Mouse (Mus musculus): ENCODE measurements around the gene Hgd. TPM values are rescaled to one million over a fixed set of nuclear protein-coding genes. Genes with fewer than 3 reads are reported as not detected.

Hgd gene
- polyA plus RNA-seq, 1 experiment from 2014 or later, result 0.28 TPM

DNA sequence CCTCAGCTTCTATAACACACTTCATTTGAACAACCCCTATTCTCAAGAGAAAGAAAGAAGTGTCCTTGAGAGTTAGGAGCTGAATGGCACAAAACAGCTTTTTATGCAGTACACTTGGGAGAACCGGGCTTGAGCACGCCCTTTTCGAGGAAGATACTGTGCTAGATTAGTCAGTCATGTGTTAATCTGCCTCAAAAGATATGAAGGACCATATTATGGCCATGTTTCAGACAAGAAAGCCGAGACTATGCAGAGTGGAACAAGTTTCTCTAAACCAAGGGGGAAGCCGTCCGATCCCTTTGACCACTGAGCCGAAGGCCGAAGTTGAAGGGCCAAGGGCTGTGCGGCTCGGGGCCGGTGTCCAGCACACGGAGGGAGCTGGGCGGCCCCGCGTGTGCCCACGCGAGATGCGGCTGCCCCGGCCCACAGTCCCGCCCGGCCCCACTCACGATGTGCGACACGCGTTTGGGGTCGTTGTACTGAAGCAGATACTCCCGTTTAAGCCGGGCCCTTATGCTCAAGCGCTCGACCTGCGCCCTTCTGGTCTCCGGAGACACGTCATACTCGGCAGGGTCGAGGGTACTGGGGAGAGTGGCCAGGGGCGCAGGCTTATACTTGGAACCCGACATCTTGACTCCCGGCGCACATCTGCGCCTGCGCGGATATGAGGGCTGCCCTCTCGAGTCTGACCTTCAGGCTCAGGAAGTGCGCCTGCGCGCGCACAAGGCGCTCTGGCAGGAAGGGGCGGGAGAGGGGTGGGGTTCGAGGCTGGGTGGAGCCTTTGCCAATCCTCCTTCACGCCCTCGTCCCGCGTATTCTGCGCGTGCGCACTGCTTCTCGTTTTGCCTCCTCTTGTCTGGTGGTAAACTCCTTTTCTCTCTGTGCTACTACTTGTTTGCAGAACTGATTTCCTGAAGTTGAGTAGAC is 74.0 kb downstream of the Hgd start, which contains the start of gene Ndufb4:
Gene Ndufb4 (minus strand): TSS at position 723 of the 927 bp plus-strand sequence.
- H3K27me3 ChIP-seq (ENCODE audit: control insufficient read depth, insufficient read depth, low read length), result no peaks in the 10 kb centered on the region
- no peaks in the 10 kb centered on the region for H3K36me3 ChIP-seq (ENCODE audit: control insufficient read depth, insufficient read depth, low read length)
- H3K4me2 ChIP-seq (ENCODE audit: low read depth, low read length, severe bottlenecking), result peak within 1 kb of the TSS; percentile 61
- H3K4me1 ChIP-seq (replicated peaks; ENCODE audit: control insufficient read depth, insufficient read depth, low read length), result 0 out of 2 replicates have a peak, but pooled peaks cover 2% of the 10 kb centered on the region
- WGBS, result under 1% methylated on average over 49 of the region's 58 CpGs
- peak within 1 kb of the TSS; percentile 70 for H3K4me3 ChIP-seq (ENCODE audit: low read depth, low read length)
- DNase-seq (ENCODE audit: low spot score), result peak; percentile 99
- H3K9ac ChIP-seq (ENCODE audit: low read length), result peak within 1 kb of the TSS; percentile 92
- no peaks in the 10 kb centered on the region for H3K9me3 ChIP-seq (ENCODE audit: control insufficient read depth, low read length)
- H3K27ac ChIP-seq (ENCODE audit: low read depth, low read length), result peak within 1 kb of the TSS; percentile 60; the same call in 1 of the 2 replicates
- peak; percentile 95 for ATAC-seq (replicated peaks; ENCODE audit: low FRiP score)

DNA sequence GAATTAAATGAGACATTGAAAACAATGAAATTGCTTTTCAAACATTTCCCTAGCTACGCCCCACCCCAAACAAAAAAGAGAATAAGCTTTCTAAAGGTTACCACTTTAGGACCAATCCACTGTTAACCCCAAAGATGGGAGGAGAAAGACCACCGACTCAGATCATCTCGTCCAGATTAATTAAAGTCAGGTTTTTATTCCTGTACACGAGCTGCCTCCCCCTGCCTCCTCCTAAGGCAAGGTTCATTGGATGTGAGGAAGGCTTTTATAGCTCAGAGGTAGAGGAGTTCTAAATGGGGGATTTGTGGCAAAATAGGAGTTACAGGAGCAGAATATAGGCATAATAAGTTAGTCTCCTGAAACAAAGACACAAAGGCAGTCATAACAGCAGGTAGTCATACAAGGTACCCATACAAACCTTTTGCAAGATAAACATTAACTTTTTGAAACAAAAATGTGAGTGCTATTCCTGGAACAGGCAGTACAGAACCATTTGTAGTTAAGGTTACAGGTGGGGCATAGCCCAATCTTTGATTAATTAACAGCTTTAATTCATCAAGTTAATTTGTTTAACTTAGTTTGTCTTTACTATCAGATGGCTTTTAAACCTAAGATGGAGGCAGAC is 75.0 kb downstream of the Hgd start:
- H3K36me3 ChIP-seq (ENCODE audit: control insufficient read depth, insufficient read depth, low read length), result no peaks in the 10 kb centered on the region
- 0 out of 2 replicates have a peak, but pooled peaks cover 2% of the 10 kb centered on the region for H3K4me1 ChIP-seq (replicated peaks; ENCODE audit: control insufficient read depth, insufficient read depth, low read length)
- H3K27me3 ChIP-seq (ENCODE audit: control insufficient read depth, insufficient read depth, low read length), result no peaks in the 10 kb centered on the region
- 66% methylated on average over 4 of the region's 4 CpGs for WGBS
- no peak overlapping the region for H3K9ac ChIP-seq (ENCODE audit: low read length)
- ATAC-seq (replicated peaks; ENCODE audit: low FRiP score), result peak; percentile 11; the same call in 1 of the 2 replicates
- DNase-seq (ENCODE audit: low spot score), result no peak
- no peak overlapping the region for H3K27ac ChIP-seq (ENCODE audit: low read depth, low read length)
- 0 out of 2 replicates have a peak overlapping the region, but pooled peaks have one; percentile 44 for H3K4me2 ChIP-seq (ENCODE audit: low read depth, low read length, severe bottlenecking)
- H3K4me3 ChIP-seq (ENCODE audit: low read depth, low read length), result no peak overlapping the region
- H3K9me3 ChIP-seq (ENCODE audit: control insufficient read depth, low read length), result no peaks in the 10 kb centered on the region

DNA sequence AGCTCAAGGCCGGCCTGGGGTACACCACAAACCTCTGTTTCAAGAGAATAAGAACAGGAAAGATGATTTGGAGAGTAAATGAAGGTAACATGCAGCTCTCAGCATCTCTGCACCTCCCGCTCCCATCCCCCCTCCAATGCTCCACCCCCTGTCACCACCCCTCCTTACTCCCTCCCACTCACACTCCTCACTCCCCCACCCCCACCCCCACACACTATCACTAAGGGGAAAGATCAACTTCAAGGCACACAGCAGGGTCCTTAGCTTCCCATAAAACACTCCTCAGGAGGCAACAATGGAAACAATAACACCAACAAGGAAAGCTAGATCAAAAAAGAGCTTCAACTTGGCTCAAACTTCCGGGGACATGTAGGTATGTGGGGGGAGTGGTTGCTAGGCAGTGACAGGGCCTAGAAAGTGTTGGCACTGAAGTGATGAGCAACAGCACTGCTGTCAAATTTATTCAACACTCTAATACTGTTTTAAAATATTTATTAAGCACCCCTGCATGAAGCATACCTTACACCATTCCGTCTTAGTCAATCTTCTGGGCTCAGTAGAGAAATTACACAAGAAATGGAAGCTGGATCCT is 75.9 kb downstream of the Hgd start:
- WGBS, result 14% methylated on average over 4 of the region's 4 CpGs
- H3K27ac ChIP-seq (ENCODE audit: low read depth, low read length), result no peak overlapping the region

DNA sequence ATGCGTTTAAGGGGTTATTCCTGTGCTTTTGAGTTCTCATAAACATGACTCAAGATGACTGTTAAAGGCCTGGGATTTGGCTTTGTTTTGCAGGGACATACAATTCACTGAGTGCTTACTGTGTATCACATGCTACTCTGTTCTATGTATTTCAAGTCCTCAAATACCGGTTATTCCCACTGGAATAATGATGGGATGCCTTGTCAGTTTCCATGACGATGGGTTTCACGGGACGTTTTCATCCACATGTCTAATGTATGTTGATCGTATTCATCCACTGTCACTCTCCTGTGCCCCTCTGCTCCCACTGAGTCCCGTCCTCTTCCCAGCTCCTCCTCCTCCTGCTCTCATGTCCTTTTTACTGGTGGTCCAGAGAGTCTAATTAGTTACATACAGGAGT is 76.8 kb downstream of the Hgd start:
- Histone ChIP-seq H3K9me3 (ENCODE audit: control insufficient read depth, low read length) (no peaks in the 10 kb centered on the region), H3K36me3 (ENCODE audit: control insufficient read depth, insufficient read depth, low read length) (no peaks in the 10 kb centered on the region), H3K27me3 (ENCODE audit: control insufficient read depth, insufficient read depth, low read length) (no peaks in the 10 kb centered on the region), H3K4me3 (ENCODE audit: low read depth, low read length) (no peak overlapping the region), H3K27ac (ENCODE audit: low read depth, low read length) (no peak overlapping the region), H3K9ac (ENCODE audit: low read length) (no peak overlapping the region), H3K4me1 (replicated peaks; ENCODE audit: control insufficient read depth, insufficient read depth, low read length) (0 out of 2 replicates have a peak, but pooled peaks cover 2% of the 10 kb centered on the region), H3K4me2 (ENCODE audit: low read depth, low read length, severe bottlenecking) (no peak overlapping the region)
- 64% methylated on average over 7 of the region's 7 CpGs for WGBS
- DNase-seq (ENCODE audit: low spot score), result no peak
- ATAC-seq (replicated peaks; ENCODE audit: low FRiP score), result no peak

More for the DNA sequence above, 75.9 kb downstream of the Hgd start:
- Histone ChIP-seq H3K4me1 (replicated peaks; ENCODE audit: control insufficient read depth, insufficient read depth, low read length) (0 out of 2 replicates have a peak, but pooled peaks cover 2% of the 10 kb centered on the region), H3K9me3 (ENCODE audit: control insufficient read depth, low read length) (no peaks in the 10 kb centered on the region), H3K27me3 (ENCODE audit: control insufficient read depth, insufficient read depth, low read length) (no peaks in the 10 kb centered on the region), H3K4me2 (ENCODE audit: low read depth, low read length, severe bottlenecking) (no peak overlapping the region), H3K36me3 (ENCODE audit: control insufficient read depth, insufficient read depth, low read length) (no peaks in the 10 kb centered on the region), H3K9ac (ENCODE audit: low read length) (no peak overlapping the region), H3K4me3 (ENCODE audit: low read depth, low read length) (no peak overlapping the region)
- DNase-seq (ENCODE audit: low spot score) (no peak), ATAC-seq (replicated peaks; ENCODE audit: low FRiP score) (no peak)

DNA sequence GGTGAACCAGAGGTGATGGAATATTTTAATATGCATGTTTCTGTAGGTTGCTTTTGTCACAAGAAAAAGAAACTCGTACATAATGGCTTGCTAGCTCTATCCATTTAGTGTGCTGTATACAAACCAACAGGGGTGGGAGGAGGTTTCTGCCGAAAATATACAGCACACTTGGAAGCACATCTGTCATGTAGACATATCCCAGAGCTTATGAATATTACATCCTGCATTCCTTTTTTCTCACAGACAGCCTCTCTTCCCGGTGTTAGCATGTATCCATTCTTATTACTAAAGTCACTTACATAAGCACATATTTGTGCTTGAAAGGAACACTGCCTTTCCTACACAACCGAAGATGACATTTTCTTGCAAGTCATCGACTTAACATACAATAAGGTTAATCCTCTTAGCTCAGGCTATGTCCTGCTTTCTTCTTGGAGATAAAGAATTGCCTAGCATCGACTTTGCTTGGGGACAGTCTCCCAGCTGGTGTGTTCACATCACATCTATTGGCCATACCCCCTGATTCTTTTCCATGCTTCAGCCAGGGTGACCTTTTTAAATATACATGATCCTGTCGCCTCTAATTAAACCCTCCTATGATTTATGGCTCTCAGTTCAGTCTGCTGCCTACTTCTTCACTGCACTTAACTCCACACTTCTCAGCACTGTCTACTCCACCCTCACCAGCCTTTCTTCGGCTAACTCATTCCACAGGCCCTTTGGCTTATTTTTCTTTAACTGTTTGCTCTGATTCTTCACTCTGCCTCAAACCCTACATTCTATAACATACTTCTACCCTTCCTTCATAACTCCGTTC is 83.9 kb downstream of the Hgd start:
- H3K4me2 ChIP-seq (ENCODE audit: low read depth, low read length, severe bottlenecking), result no peak overlapping the region
- no peak overlapping the region for H3K4me3 ChIP-seq (ENCODE audit: low read depth, low read length)
- DNase-seq (ENCODE audit: low spot score) (no peak), ATAC-seq (replicated peaks; ENCODE audit: low FRiP score) (no peak)
- H3K9me3 ChIP-seq (ENCODE audit: control insufficient read depth, low read length), result no peaks in the 10 kb centered on the region
- no peaks in the 10 kb centered on the region for H3K4me1 ChIP-seq (replicated peaks; ENCODE audit: control insufficient read depth, insufficient read depth, low read length)
- H3K9ac ChIP-seq (ENCODE audit: low read length), result no peak overlapping the region
- H3K36me3 ChIP-seq (ENCODE audit: control insufficient read depth, insufficient read depth, low read length), result no peaks in the 10 kb centered on the region
- H3K27ac ChIP-seq (ENCODE audit: low read depth, low read length), result no peak overlapping the region
- no peaks in the 10 kb centered on the region for H3K27me3 ChIP-seq (ENCODE audit: control insufficient read depth, insufficient read depth, low read length)
- 73% methylated on average over 9 of the region's 9 CpGs for WGBS

DNA sequence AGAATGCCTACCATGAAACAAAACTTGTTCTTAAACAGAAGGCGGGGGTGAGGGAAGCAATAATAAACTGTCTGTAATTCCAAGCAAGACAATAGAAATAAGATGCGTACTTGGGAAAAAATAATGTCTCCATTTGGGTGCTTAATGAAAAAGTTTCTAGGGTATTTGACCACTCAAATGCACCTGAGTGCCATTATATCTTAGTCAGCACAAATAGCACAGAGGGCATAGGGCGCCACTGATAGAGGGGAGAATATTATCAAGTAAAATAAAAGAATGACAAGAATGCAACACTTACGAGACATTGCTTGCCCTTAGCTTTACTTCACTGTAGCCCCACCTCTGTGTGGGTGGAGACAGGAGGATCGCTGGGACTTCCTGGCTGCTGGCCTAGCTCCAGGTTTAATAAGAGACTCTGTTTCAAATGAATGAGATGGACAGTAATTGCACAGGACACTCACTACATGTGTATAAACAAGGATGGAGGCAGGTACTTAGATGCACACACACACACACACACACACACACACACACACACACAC is 85.5 kb downstream of the Hgd start:
- DNase-seq (ENCODE audit: low spot score) (no peak), ATAC-seq (replicated peaks; ENCODE audit: low FRiP score) (no peak)
- Histone ChIP-seq H3K27me3 (ENCODE audit: control insufficient read depth, insufficient read depth, low read length) (no peaks in the 10 kb centered on the region), H3K27ac (ENCODE audit: low read depth, low read length) (no peak overlapping the region), H3K36me3 (ENCODE audit: control insufficient read depth, insufficient read depth, low read length) (no peaks in the 10 kb centered on the region), H3K9ac (ENCODE audit: low read length) (no peak overlapping the region), H3K4me2 (ENCODE audit: low read depth, low read length, severe bottlenecking) (no peak overlapping the region), H3K9me3 (ENCODE audit: control insufficient read depth, low read length) (no peaks in the 10 kb centered on the region), H3K4me1 (replicated peaks; ENCODE audit: control insufficient read depth, insufficient read depth, low read length) (no peaks in the 10 kb centered on the region), H3K4me3 (ENCODE audit: low read depth, low read length) (no peak overlapping the region)
- WGBS, result 73% methylated on average over 5 of the region's 5 CpGs

DNA sequence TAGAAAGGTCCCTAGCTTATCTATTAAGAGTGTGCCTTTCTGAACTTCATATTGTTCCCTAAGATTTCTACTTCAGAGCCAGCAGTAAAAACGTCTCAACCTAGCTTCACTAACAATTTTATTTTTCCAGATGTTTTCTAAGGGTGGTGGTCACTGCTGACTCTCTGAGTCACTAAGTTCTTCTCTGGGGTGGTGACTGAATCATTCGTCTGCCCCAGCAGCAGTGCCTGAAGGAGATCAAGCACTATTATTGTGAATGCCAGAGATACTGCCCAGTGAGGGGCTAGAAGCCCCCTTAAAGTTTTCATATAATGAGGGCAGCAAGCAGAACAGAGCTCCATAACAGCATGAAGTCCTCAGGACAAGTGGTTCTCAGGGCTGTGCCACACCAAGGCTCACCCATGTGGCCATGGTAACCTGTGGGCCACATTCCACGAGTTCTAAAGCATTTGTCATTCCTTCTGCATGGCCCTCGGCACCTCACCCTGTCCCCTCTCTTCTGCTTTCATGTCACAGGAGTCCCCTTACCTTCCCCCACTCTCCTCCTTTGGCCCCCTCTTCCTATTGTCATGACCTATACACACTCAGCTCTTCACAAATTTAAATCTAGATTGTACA is 90.8 kb downstream of the Hgd start:
- H3K9me3 ChIP-seq (ENCODE audit: control insufficient read depth, low read length), result no peaks in the 10 kb centered on the region
- no peaks in the 10 kb centered on the region for H3K27me3 ChIP-seq (ENCODE audit: control insufficient read depth, insufficient read depth, low read length)
- H3K9ac ChIP-seq (ENCODE audit: low read length), result no peak overlapping the region
- H3K36me3 ChIP-seq (ENCODE audit: control insufficient read depth, insufficient read depth, low read length), result no peaks in the 10 kb centered on the region
- no peak overlapping the region for H3K4me2 ChIP-seq (ENCODE audit: low read depth, low read length, severe bottlenecking)
- DNase-seq (ENCODE audit: low spot score), result no peak
- no peak overlapping the region for H3K4me3 ChIP-seq (ENCODE audit: low read depth, low read length)
- no peak overlapping the region for H3K27ac ChIP-seq (ENCODE audit: low read depth, low read length)
- ATAC-seq (replicated peaks; ENCODE audit: low FRiP score), result no peak
- no peaks in the 10 kb centered on the region for H3K4me1 ChIP-seq (replicated peaks; ENCODE audit: control insufficient read depth, insufficient read depth, low read length)
- 38% methylated on average over 4 of the region's 4 CpGs for WGBS

Measured in forebrain, embryonic 11.5 days (tissue).